Mouse (Mus musculus) MN1 (cell line): ENCODE results near the gene Slc25a31.

Source experiments
- DNase-seq: peaks from one replicate; pipeline ENCODE4 v3.0.0-alpha.2; 2016; ENCODE audit warnings: low spot score

Slc25a31 gene

GRCm38 (mm10) chr3:40708655-40709054 lies at the start of gene Slc25a31:
Gene Slc25a31, plus strand, starts transcription at chr3:40708855.
- no peak for DNase-seq

- no peak for DNase-seq
These were observed 48.4 kb upstream of the Slc25a31 start for GRCm38 (mm10) chr3:40660231-40660630.

- DNase-seq, result no peak
These were observed 42.5 kb upstream of the Slc25a31 start for GRCm38 (mm10) chr3:40666109-40666508.

DNA sequence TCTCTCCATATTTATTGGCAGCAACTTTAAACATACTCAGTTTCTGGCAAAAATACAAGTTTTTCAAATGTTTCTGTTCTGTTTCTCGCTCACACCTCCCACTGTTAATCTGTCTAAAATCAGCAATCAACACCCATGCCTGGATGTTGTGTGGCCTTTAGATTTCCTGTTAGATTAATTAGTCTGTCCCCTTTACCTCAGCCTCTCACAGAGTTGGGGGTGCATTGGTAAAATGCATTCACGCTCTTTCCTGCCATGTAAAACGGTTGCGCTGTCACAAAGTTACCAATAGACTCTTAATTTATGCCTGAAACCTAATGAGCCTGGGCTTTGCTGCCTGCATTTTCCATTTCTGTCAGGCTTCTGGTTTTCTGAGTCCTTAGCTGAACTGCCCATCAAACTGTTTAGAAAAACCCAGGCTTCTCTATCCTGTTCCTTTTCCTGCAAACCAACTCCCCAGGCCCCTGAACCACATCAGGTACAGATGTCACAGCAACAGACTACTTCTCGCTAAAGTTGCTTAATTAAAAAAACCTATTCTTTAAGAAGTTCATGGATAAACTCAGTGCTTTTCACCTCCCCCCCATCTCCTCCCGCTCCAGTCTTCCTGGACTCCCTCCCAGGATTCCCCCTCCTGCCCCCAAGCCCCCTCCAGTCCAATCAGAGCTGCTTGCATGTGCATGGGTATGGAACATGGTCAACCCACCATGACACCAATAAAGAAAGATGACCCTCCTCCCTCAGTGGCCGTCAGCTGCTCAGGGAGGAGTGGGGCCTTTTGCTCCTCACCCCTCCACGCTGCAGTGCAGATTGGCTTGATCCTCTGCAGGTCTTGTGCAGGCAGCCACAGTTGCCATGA lies 41.6 kb upstream of the Slc25a31 start:
- DNase-seq, result no peak

DNA sequence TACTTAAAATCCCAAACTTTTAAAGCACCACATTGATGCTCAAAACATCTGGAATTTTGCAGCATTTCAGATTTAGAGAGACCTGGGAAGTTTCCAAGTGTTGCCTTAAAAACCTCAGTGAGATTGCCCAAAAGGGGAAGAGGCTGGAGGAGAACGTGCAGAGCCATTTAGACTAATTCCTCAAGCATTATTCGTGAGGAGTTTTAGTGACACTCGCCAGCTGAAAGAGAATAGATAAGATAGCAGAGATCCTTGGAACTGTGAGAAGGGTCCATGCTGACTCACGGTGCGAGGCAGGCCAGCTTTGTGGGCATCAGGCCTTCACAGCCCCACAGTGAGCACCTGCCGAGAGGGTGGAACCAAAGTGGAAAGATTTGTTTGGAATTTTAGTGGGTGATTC lies 39.8 kb upstream of the Slc25a31 start:
- DNase-seq, result no peak

DNA sequence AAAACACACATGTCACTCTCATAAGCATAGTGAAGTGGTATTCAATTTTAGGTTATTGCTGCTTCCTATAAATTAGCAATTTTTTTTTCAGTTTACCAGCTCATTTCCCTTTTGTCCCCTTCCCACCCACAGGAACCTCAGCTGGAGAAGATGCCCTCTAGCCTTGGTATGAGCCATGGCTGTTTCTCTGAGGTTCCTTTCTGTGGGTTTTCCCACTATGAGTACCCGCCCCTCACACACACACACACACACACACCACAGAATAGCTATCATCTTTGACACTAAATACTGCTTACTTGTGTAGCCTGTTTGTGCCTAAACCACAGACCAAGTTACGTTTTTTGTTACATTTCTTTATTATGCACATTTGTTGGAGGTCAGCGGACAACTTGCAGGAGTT lies 39.3 kb upstream of the Slc25a31 start:
- DNase-seq, result no peak

- peak; percentile 39 for DNase-seq
These were observed 35.1 kb upstream of the Slc25a31 start for GRCm38 (mm10) chr3:40673515-40673914.

DNA sequence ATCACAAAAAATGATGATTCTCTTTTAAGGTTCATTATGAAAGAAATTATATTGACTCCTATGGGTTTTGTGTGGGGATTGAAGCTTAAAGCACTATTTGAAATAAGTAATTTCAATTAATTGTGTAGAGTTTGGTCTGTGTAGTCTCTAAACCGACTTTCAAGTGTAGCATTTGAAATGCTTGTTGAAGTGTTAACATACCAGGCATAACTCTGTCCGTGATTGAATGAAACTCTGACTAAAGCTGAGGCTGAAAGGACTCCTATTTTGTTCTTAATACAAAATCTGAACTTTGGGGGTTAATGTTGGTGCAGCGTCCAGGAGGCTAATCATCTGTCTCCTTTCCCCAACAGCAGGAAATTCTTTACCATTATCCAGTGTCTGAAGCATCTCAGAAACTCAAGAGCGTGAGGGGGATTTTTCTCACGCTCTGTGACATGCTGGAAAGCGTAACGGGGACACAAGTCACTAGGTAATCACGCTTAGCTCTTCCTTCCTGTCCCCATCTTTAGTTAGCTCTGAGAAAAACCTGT lies 33.7 kb upstream of the Slc25a31 start:
- no peak for DNase-seq

GRCm38 (mm10) chr3:40678856-40679255 lies 29.8 kb upstream of the Slc25a31 start:
- no peak for DNase-seq

- peak; percentile 77 for DNase-seq
These were observed 26.3 kb upstream of the Slc25a31 start for GRCm38 (mm10) chr3:40682404-40682803.

DNA sequence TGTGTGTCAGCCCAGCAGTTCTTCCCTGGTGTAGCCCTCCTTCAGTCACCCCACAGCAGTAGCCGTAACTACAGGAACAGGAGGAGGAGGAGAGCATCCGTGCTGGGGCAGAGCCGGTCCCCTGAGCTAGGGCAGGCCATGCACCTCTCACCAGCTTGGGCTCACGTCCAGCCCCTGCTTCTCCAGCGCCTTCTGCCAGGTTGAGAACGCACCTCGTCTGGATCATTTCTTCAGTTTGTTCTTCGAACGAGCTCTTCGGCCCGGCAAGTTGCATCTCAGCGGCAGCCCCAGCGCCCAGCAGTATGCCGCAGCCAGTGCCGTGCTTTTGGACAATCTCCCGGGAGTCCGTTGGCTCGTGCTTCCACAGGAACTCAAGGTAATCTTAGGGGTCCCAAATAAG lies 25.5 kb upstream of the Slc25a31 start:
- no peak for DNase-seq

GRCm38 (mm10) chr3:40685855-40686515 lies 22.7 kb upstream of the Slc25a31 start:
- peak; percentile 34 for DNase-seq

DNA sequence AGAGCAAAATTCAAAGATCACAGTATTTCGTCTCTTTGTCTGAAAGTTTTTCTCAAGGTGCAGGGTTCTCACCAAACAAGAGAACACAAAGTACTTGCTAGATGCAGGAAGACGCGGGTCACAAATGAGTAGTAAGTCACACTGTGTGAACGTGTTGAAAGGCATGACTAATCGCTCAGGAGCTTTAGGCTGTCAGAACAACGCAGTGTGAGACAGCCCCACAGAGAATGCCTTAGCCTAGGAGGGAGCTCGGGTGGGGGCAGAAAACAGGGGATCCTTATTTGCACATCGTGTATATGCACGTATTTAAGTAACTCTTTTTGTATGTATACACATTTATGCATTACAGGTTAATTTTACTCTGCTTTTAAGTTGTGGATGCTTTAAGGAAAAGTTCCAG lies 21.8 kb upstream of the Slc25a31 start:
- DNase-seq, result no peak

GRCm38 (mm10) chr3:40687588-40687987 lies 21.1 kb upstream of the Slc25a31 start:
- no peak for DNase-seq

- no peak for DNase-seq
These were observed 17.1 kb upstream of the Slc25a31 start for GRCm38 (mm10) chr3:40691566-40691965.

GRCm38 (mm10) chr3:40693435-40693834 lies 15.2 kb upstream of the Slc25a31 start:
- no peak for DNase-seq

- DNase-seq, result peak; percentile 44
These were observed 14.7 kb upstream of the Slc25a31 start for GRCm38 (mm10) chr3:40693960-40694359.

- DNase-seq, result peak; percentile 80
These were observed 14.2 kb upstream of the Slc25a31 start for GRCm38 (mm10) chr3:40694438-40694837.

- DNase-seq, result no peak
These were observed 13.5 kb upstream of the Slc25a31 start for GRCm38 (mm10) chr3:40695162-40695561.

- no peak for DNase-seq
These were observed 9.8 kb upstream of the Slc25a31 start for GRCm38 (mm10) chr3:40698834-40699233.

DNA sequence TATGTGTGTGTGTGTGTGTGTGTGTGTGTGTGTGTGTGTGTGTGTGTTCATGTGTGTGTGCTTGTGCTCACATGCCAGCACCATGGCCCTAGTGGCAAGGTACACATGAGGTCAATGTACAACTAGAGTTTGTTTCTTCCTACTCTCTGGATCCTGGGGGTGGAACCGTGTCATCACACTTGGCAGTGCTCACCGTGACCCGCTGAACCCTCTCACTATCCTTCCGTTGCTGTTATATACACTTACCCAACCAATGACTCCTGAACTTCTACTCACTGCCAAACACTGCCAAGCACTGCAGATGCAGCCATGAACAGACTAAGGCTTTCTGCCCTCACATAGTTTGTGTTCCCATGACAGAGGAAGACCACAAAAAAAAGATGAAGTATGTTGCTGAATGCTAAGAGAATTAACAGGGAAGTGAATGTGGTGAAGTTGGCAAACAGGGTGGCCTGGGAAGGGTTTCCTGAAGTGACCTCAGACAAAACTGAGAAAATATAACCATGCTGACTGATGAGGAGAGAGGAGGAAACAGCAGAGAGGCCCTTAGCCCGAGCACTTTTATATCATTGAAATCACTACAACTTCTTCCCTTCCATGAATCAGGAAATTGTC lies 3.7 kb upstream of the Slc25a31 start:
- no peak for DNase-seq

DNA sequence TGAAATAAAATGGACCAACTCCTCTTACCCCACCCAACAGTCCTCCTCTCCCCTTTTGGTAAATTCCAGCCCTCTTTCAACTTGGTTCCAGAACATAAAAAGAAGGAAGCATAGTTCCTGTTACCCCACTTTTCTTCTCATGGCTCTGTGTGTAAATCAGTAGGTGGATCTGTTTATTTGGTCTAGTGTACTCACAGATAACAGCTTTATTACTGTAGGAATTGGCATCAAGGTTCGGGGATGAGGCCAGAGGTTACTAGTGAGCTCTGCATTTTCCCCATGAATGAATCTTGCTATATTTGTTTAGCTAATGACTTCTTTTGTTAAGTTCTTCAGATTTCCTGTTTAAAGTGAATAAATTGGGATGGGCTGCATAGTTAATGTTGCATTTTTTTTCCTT lies 7.4 kb downstream of the Slc25a31 start:
- DNase-seq, result no peak

DNA sequence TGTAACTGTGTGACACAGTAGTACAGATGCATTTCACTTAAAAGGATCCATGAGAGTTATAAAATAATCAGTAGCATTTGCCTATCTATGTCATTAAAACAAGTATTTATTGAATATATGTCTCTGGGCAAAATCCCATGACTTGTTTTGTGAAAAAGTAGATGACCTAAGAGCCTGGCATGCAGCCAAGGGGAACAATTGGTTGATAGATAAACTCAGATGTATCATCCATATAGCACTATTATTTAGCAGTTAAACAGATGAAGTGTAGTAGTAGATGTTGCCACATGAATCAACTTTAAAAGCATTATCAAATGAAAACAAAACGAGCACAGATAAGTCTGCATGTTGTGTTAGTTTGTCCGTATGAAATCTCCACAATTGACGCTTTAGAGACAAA lies 10.4 kb downstream of the Slc25a31 start:
- DNase-seq, result peak; percentile 55
